Mouse (Mus musculus) bone marrow, adult 2 months (tissue): ENCODE data around the gene Bgn. TPM values are rescaled to one million over a fixed set of nuclear protein-coding genes. Genes with fewer than 3 reads are reported as not detected.

Source experiments
- H3K27ac ChIP-seq: fragments of 200-500 bp; 2 replicates; pipeline ENCODE4 v1.5.1; 2012; ENCODE audit warnings: low read depth, mild to moderate bottlenecking, control low read depth, inconsistent platforms, low read length; ENCODE audit not compliant: control insufficient read depth, poor library complexity, insufficient read depth
- H3K4me1 ChIP-seq: fragments of 200-500 bp; 2 replicates; pipeline ENCODE4 v1.6.1; 2011; ENCODE audit warnings: low read length; ENCODE audit not compliant: control insufficient read depth, insufficient read depth
- H3K4me3 ChIP-seq: fragments of 200-500 bp; replicated peaks from 2 replicates; pipeline ENCODE3; 2011; ENCODE audit warnings: mild to moderate bottlenecking, low read depth, low read length, control low read depth; ENCODE audit not compliant: control insufficient read depth
- CTCF ChIP-seq: fragments of 200-500 bp; IDR thresholded peaks from 2 replicates; pipeline ENCODE4 v1.5.1; 2011; ENCODE audit warnings: low read length, control low read depth; ENCODE audit not compliant: control insufficient read depth, insufficient read depth
- POLR2A ChIP-seq: fragments of 200-500 bp; IDR thresholded peaks from 2 replicates; pipeline ENCODE4 v1.6.1; 2011; ENCODE audit warnings: low read depth, mild to moderate bottlenecking, control low read depth, low read length, borderline replicate concordance; ENCODE audit not compliant: control insufficient read depth
- WGBS: fragments of 180-500 bp; shearing (Covaris S2); methylation state at CpG from one replicate; pipeline ENCODE4 v1.1.7; 2018; 5-methylcytosine and 5-hydroxymethylcytosine counted together
- polyA plus RNA-seq: library from polyadenylated mRNA; stranded (reverse); fragments of >200 nt; gene quantifications from 2 replicates; pipeline ENCODE4 v1.2.4, GENCODE M21; 2011; ENCODE audit warnings: low replicate concordance; ENCODE audit not compliant: missing spikeins, insufficient read depth, insufficient read length

Bgn gene
- polyA plus RNA-seq, 1 experiment, result 140 TPM

DNA sequence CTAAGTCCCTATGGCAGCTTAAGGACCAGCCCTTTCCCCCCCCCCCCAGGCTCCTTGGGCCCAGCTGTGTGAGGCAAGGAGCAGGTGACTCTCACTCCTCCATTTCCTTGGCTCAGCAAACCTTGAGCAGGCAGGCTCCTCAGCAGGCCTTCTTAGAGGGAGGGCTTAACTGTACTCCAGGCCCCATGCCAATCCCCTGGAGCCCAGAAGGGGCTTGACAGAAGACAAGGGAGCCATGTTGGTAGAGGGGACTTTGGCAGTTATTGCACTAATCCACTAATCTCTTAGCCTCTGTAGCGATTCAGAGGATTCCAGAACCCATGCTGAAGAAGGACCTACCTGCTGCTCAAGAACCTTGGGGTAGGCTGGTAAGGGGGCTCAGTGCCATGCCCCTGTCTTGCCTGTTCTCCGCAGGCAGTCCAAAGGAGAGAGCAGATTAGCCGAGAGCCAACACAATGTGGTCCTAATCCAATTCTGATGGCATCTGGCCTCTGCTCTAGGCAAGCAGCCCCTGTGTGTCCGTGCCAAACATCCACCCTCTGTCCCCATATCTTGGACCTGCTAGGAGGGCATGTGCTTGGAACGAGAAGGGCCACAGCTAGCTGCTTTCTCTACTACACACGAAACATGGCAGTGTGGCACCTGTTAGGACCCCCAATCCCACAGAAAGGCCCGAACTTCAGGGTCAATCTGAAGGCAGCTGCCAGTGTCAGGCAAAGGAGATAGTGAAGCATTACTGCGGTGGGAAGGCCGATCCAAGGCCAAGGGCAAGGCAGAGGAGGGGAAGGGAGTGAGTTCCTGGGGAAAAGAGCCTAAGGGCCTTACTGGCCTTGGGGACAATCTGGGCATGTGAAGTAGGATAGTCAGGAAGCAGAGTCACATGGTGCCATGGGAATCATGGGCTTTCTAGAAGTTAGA, 42.1 kb downstream of the Bgn start:
- no peak overlapping the region for H3K4me3 ChIP-seq
- H3K27ac ChIP-seq, result no peak overlapping the region
- WGBS, result 77% methylated on average over 9 of the region's 9 CpGs
- H3K4me1 ChIP-seq, result no peaks in the 10 kb centered on the region
- no peak for TF ChIP-seq CTCF
- no peak for TF ChIP-seq POLR2A

DNA sequence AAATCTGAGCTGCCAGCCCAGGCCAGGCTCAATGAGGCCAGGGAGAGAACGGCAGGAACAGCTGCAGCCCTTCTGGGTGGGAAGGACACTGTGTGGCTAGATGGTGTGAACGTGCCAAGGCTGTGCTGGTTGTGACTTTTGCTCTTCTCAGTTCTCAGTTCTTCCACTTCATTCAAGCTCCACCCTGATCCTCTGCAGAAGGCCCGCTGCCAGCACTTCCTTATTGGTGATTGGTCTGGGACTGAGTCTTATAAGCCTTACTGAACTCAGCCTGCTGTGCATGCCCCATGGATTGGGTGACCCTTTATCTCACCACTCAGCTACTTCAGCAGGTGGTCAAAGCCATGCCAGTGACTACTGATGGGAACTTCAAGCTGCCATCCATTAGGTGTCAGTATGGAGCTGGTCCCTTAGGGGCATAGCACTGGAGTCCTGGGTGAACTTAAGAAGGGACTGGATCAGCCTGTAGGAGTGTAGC, 43.0 kb downstream of the Bgn start:
- 14% methylated on average over 3 of the region's 3 CpGs for WGBS
- Histone ChIP-seq H3K4me3 (no peak overlapping the region), H3K27ac (no peak overlapping the region), H3K4me1 (no peaks in the 10 kb centered on the region)
- TF ChIP-seq CTCF (no peak), POLR2A (no peak)

DNA sequence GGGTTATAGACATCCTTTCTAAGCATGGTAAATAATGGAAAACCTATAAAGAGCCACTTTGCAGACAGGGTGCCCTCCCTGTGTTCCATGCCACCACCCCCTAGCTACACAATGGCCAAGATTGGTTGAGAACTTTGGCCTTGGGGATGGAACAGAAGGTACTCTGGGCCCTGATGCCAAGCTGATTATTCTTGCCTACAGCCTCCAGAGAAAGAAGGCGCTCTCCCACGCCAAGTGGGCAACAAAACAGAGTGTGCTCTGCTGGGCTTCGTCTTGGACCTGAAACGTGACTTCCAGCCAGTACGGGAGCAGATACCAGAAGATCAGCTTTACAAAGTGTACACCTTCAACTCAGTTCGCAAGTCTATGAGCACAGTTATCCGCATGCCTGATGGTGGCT, 54.5 kb downstream of the Bgn start:
- Histone ChIP-seq H3K4me3 (no peak overlapping the region), H3K4me1 (no peaks in the 10 kb centered on the region), H3K27ac (no peak overlapping the region)
- TF ChIP-seq CTCF, result no peak
- no peak for TF ChIP-seq POLR2A
- 79% methylated on average over 7 of the region's 7 CpGs for whole genome bisulfite sequencing

DNA sequence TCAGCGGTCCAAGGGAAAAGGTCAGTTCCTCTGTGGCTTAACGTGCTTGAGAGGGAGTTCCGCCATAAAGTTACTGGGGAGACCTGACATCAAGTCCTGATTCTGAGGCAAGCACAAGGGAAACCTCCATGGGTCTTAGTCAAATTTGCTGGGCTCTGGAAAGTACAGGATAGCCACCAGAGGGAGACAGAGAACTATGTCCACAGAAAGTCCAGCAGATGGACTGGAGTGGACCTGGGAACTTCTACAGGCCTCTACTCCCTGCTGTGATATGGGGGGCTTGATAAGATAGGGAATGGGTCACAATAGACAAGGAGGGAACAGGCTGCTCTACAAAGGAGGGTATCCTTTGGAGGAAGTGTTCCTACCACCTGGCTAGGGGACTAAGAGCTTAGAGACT, 59.9 kb downstream of the Bgn start:
- Histone ChIP-seq H3K4me1 (no peaks in the 10 kb centered on the region), H3K4me3 (no peak overlapping the region), H3K27ac (no peak overlapping the region)
- TF ChIP-seq POLR2A (no peak), CTCF (no peak)
- 52% methylated on average over 3 of the region's 3 CpGs for WGBS

Other genes starting within 250 kb of the Bgn start
- gene Xlr4c, start 240.5 kb upstream of the Bgn start, polyA plus RNA-seq, result 4.2 TPM in 1 of 2 replicates, not detected in the other
- 0.88 TPM in 1 of 2 replicates, not detected in the other for gene Xlr3c, start 218.2 kb upstream of the Bgn start, polyA plus RNA-seq
- not detected in 2 replicates for gene Xlr5a, start 190.6 kb upstream of the Bgn start, polyA plus RNA-seq
- not detected in 2 replicates for gene Xlr5c, start 190.6 kb upstream of the Bgn start, polyA plus RNA-seq
- gene Gm45015, start 146.8 kb upstream of the Bgn start, polyA plus RNA-seq, result not detected in 2 replicates
- gene Zfp275, start 141.0 kb upstream of the Bgn start, polyA plus RNA-seq, result 1.7 and 3.4 TPM in 2 replicates
- gene Gm18336, start 84.9 kb upstream of the Bgn start, polyA plus RNA-seq, result not detected in 2 replicates
- not detected in 2 replicates for gene Zfp92, start 72.5 kb upstream of the Bgn start, polyA plus RNA-seq
- not detected in 2 replicates for gene Trex2, start 48.3 kb upstream of the Bgn start, polyA plus RNA-seq
- gene Haus7, start 24.6 kb upstream of the Bgn start, polyA plus RNA-seq, result 31.7 and 52.9 TPM in 2 replicates
- not detected in 2 replicates for gene Atp2b3, start 19.5 kb downstream of the Bgn start, polyA plus RNA-seq
- 8.1 TPM in 1 of 2 replicates, not detected in the other for gene Dusp9, start 155.8 kb downstream of the Bgn start, polyA plus RNA-seq
- gene Pnck, start 176.5 kb downstream of the Bgn start, polyA plus RNA-seq, result 1.7 and 2.2 TPM in 2 replicates
- 3.5 and 7.7 TPM in 2 replicates for gene Slc6a8, start 189.5 kb downstream of the Bgn start, polyA plus RNA-seq
- 52.5 and 94.6 TPM in 2 replicates for gene Bcap31, start 232.6 kb downstream of the Bgn start, polyA plus RNA-seq
- gene Abcd1, start 233.0 kb downstream of the Bgn start, polyA plus RNA-seq, result 12.6 and 17.6 TPM in 2 replicates